Mouse (Mus musculus) liver, postnatal 0 days (tissue): ENCODE data around the gene Gm17018.
A peak's percentile ranks its signal among the peaks of the same experiment; 100 is the strongest.

Experiments
- CTCF ChIP-seq: sonication (generic); IDR thresholded peaks from 2 replicates; pipeline ENCODE4 v1.5.1; 2016; ENCODE audit warnings: antibody characterized with exemption, low read depth
- EP300 ChIP-seq: IDR thresholded peaks from 2 replicates; pipeline ENCODE4 v1.6.1; 2016; ENCODE audit warnings: antibody characterized with exemption, low read depth, mild to moderate bottlenecking

DNA sequence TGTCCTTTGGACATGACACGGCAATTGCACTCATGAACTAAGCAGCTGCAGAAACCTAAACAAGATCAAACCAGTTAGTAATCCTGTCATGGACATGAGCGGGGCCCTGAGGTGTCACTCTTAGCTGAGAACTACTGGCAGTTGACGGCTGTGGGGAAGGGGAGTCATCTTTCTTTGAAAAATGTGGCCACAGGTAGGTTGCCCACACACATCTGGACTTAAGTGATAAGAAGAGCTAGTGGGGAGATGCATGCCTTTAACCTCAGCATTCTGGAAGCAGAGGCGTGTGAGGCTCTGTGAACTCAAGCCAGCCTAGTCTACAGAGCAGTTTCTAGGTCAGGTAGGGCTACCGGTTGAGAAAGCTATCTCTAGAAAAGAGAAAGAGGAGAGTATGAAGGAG is 42.2 kb downstream of the Gm17018 start:
- TF ChIP-seq CTCF (no peak), EP300 (peak; percentile 75; the same call in 1 of the 2 replicates)
